8 mouse cellular contexts compared by ENCODE assay signal in the genomic region with DNA sequence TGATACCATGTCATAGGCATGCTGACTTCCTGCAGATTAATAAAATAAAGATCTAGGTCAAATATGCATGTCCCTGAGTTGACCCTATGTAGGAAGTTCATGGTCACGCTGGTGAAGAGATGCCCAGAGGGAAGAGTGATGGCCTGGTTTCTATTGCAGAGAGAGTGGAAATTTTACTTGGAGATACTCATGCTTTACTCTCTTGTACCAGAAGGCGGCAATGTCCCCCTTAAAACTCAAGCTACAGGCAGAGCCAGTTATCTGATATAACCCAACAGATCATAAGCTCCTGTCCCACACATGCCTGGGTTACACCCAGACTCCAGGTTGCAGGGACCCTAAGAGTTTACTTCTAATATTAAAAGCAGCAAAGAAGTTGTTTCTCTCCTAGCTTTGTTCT.
DNase-seq lines count a peak whose midpoint lies in the region; ATAC-seq and TF ChIP-seq lines count a peak whose summit lies in the region.

No protein-coding gene starts in this region.

- H3K9me3 ChIP-seq in hindbrain, embryonic 16.5 days (ENCODE audit: control insufficient read depth, low read length) = no peaks in the 10 kb centered on the region
- H3K9me3 ChIP-seq in midbrain, postnatal 0 days (ENCODE audit: low read length) = no peaks in the 10 kb centered on the region
- H3K9me3 ChIP-seq in limb, embryonic 10.5 days (replicated peaks) = no peaks in the 10 kb centered on the region

- H3K4me3 ChIP-seq in hindbrain, embryonic 16.5 days (ENCODE audit: low read length) = no peak overlapping the region
- H3K4me3 ChIP-seq in midbrain, postnatal 0 days (ENCODE audit: low read depth, low read length) = no peak overlapping the region
- no peak overlapping the region for H3K4me3 ChIP-seq in limb, embryonic 10.5 days

- no peaks in the 10 kb centered on the region for H3K4me1 ChIP-seq in hindbrain, embryonic 16.5 days (ENCODE audit: control insufficient read depth, insufficient read depth, low read depth, low read length)
- no peaks in the 10 kb centered on the region for H3K4me1 ChIP-seq in midbrain, postnatal 0 days (ENCODE audit: insufficient read depth, low read length)
- H3K4me1 ChIP-seq in limb, embryonic 10.5 days = no peaks in the 10 kb centered on the region

- 52% methylated on average over 2 of the region's 2 CpGs for WGBS in hindbrain, embryonic 16.5 days
- 55% methylated on average over 2 of the region's 2 CpGs for WGBS in midbrain, postnatal 0 days
- WGBS in limb, embryonic 10.5 days = 63% methylated on average over 2 of the region's 2 CpGs

- no peak overlapping the region for H3K9ac ChIP-seq in hindbrain, embryonic 16.5 days (ENCODE audit: low read depth, low read length)
- H3K9ac ChIP-seq in midbrain, postnatal 0 days (replicated peaks; ENCODE audit: low read length, poor library complexity, severe bottlenecking) = no peak overlapping the region

- peak; percentile 68 for TF ChIP-seq CTCF in midbrain, postnatal 0 days (IDR thresholded peaks at IDR 0.05)

- H3K36me3 ChIP-seq in hindbrain, embryonic 16.5 days (ENCODE audit: control insufficient read depth, insufficient read depth, low read length) = no peaks in the 10 kb centered on the region
- no peaks in the 10 kb centered on the region for H3K36me3 ChIP-seq in midbrain, postnatal 0 days (ENCODE audit: insufficient read depth, low read length)
- H3K36me3 ChIP-seq in limb, embryonic 10.5 days = no peaks in the 10 kb centered on the region

- peak; percentile 43; the same call in 1 of the 2 replicates for ATAC-seq in hindbrain, embryonic 16.5 days
- peak; percentile 58 for ATAC-seq in midbrain, postnatal 0 days (ENCODE audit: low FRiP score)

- H3K27ac ChIP-seq in hindbrain, embryonic 16.5 days (ENCODE audit: low read depth, low read length) = no peak overlapping the region
- no peak overlapping the region for H3K27ac ChIP-seq in midbrain, postnatal 0 days (ENCODE audit: low read depth, low read length)
- no peak overlapping the region for H3K27ac ChIP-seq in limb, embryonic 10.5 days

- no peak overlapping the region for H3K4me2 ChIP-seq in hindbrain, embryonic 16.5 days (ENCODE audit: low read length)
- H3K4me2 ChIP-seq in midbrain, postnatal 0 days (ENCODE audit: low read depth, low read length, poor library complexity, severe bottlenecking) = no peak overlapping the region

- DNase-seq in gastrocnemius, postnatal 10 days = peak; percentile 10
- DNase-seq in gastrocnemius, postnatal 25 days = no peak
- peak; percentile 43 for DNase-seq in 416B (ENCODE audit: low read depth)
- DNase-seq in cerebellum, adult 11-12 months = peak; percentile 14
- peak; percentile 38 for DNase-seq in midbrain, postnatal 0 days (ENCODE audit: low spot score)
- no peak for DNase-seq in limb, embryonic 10.5 days (ENCODE audit: low spot score)
- DNase-seq in thymus, postnatal 4 days = no peak

- no peaks in the 10 kb centered on the region for H3K27me3 ChIP-seq in hindbrain, embryonic 16.5 days (replicated peaks; ENCODE audit: control insufficient read depth, insufficient read depth, low read length)
- no peaks in the 10 kb centered on the region for H3K27me3 ChIP-seq in midbrain, postnatal 0 days (ENCODE audit: insufficient read depth, low read length)
- H3K27me3 ChIP-seq in limb, embryonic 10.5 days (ENCODE audit: low read depth, poor library complexity, severe bottlenecking) = no peaks in the 10 kb centered on the region

Comparison
In these comparisons a context has a peak if more than half of its experiments do, and no peak if none do; other contexts are left out.
1. DNase-seq: peak in gastrocnemius, postnatal 10 days (single experiment), 416B (single experiment), cerebellum, adult 11-12 months (single experiment) and midbrain, postnatal 0 days (single experiment); none in gastrocnemius, postnatal 25 days (single experiment), limb, embryonic 10.5 days (single experiment) and thymus, postnatal 4 days (single experiment).